Mouse (Mus musculus): Measurements from ENCODE around the gene Slc39a3. TPM values are rescaled to one million over a fixed set of nuclear protein-coding genes. Genes with fewer than 3 reads are reported as not detected.

Slc39a3 gene
- polyA plus RNA-seq, 1 experiment from 2014 or later: 14.5 TPM

Other genes with a start within 250 kb of the Slc39a3 start
- 96.6 and 101 TPM in 2 replicates for gene Sf3a2, start 239.2 kb downstream of the Slc39a3 start, polyA plus RNA-seq (2014; fragmentation: Nextera tagmentation; extraction: Ambion mirVana)
- 150 and 153 TPM in 2 replicates for gene Plekhj1, start 238.8 kb downstream of the Slc39a3 start, polyA plus RNA-seq (2014; fragmentation: Nextera tagmentation; extraction: Ambion mirVana)
- not detected in 2 replicates for gene Amh, start 232.2 kb downstream of the Slc39a3 start, polyA plus RNA-seq (2014; fragmentation: Nextera tagmentation; extraction: Ambion mirVana)
- gene Jsrp1, start 223.9 kb downstream of the Slc39a3 start, polyA plus RNA-seq (2014; fragmentation: Nextera tagmentation; extraction: Ambion mirVana): 1.6 and 1.9 TPM in 2 replicates
- 1,810 and 1,847 TPM in 2 replicates for gene Oaz1, start 210.8 kb downstream of the Slc39a3 start, polyA plus RNA-seq (2014; fragmentation: Nextera tagmentation; extraction: Ambion mirVana)
- 0.40 and 0.66 TPM in 2 replicates for gene Lingo3, start 193.4 kb downstream of the Slc39a3 start, polyA plus RNA-seq (2014; fragmentation: Nextera tagmentation; extraction: Ambion mirVana)
- gene Lsm7, start 182.2 kb downstream of the Slc39a3 start, polyA plus RNA-seq (2014; fragmentation: Nextera tagmentation; extraction: Ambion mirVana): 305 and 307 TPM in 2 replicates
- 31.2 and 34.2 TPM in 2 replicates for gene Sppl2b, start 182.2 kb downstream of the Slc39a3 start, polyA plus RNA-seq (2014; fragmentation: Nextera tagmentation; extraction: Ambion mirVana)
- 0.08 and 0.11 TPM in 2 replicates for gene Tmprss9, start 165.6 kb downstream of the Slc39a3 start, polyA plus RNA-seq (2014; fragmentation: Nextera tagmentation; extraction: Ambion mirVana)
- gene Timm13, start 136.5 kb downstream of the Slc39a3 start, polyA plus RNA-seq (2014; fragmentation: Nextera tagmentation; extraction: Ambion mirVana): 312 and 323 TPM in 2 replicates
- gene Lmnb2, start 119.2 kb downstream of the Slc39a3 start, polyA plus RNA-seq (2014; fragmentation: Nextera tagmentation; extraction: Ambion mirVana): 23.0 and 27.9 TPM in 2 replicates
- 7.9 and 8.5 TPM in 2 replicates for gene Gadd45b, start 107.4 kb downstream of the Slc39a3 start, polyA plus RNA-seq (2014; fragmentation: Nextera tagmentation; extraction: Ambion mirVana)
- 8.1 and 9.4 TPM in 2 replicates for gene Gng7, start 22.5 kb downstream of the Slc39a3 start, polyA plus RNA-seq (2014; fragmentation: Nextera tagmentation; extraction: Ambion mirVana)
- 4.2 and 4.7 TPM in 2 replicates for gene Diras1, start 11.8 kb downstream of the Slc39a3 start, polyA plus RNA-seq (2014; fragmentation: Nextera tagmentation; extraction: Ambion mirVana)
- 248 and 262 TPM in 2 replicates for gene Sgta, start 22.8 kb upstream of the Slc39a3 start, polyA plus RNA-seq (2014; fragmentation: Nextera tagmentation; extraction: Ambion mirVana)
- gene Thop1, start 32.6 kb upstream of the Slc39a3 start, polyA plus RNA-seq (2014; fragmentation: Nextera tagmentation; extraction: Ambion mirVana): 63.9 and 65.8 TPM in 2 replicates
- 0.11 and 0.70 TPM in 2 replicates for gene Creb3l3, start 61.4 kb upstream of the Slc39a3 start, polyA plus RNA-seq (2014; fragmentation: Nextera tagmentation; extraction: Ambion mirVana)
- gene Map2k2, start 68.5 kb upstream of the Slc39a3 start, polyA plus RNA-seq (2014; fragmentation: Nextera tagmentation; extraction: Ambion mirVana): 212 and 240 TPM in 2 replicates
- 7.1 and 8.8 TPM in 2 replicates for gene Zbtb7a, start 97.8 kb upstream of the Slc39a3 start, polyA plus RNA-seq (2014; fragmentation: Nextera tagmentation; extraction: Ambion mirVana)
- 68.3 and 68.4 TPM in 2 replicates for gene Pias4, start 130.5 kb upstream of the Slc39a3 start, polyA plus RNA-seq (2014; fragmentation: Nextera tagmentation; extraction: Ambion mirVana)
- gene Eef2, start 139.2 kb upstream of the Slc39a3 start, polyA plus RNA-seq (2014; fragmentation: Nextera tagmentation; extraction: Ambion mirVana): 463 and 504 TPM in 2 replicates
- gene Dapk3, start 145.6 kb upstream of the Slc39a3 start, polyA plus RNA-seq (2014; fragmentation: Nextera tagmentation; extraction: Ambion mirVana): 56.4 and 58.6 TPM in 2 replicates
- gene 4930442H23Rik, start 146.4 kb upstream of the Slc39a3 start, polyA plus RNA-seq (2014; fragmentation: Nextera tagmentation; extraction: Ambion mirVana): not detected in 2 replicates
- gene Nmrk2, start 164.6 kb upstream of the Slc39a3 start, polyA plus RNA-seq (2014; fragmentation: Nextera tagmentation; extraction: Ambion mirVana): 0.12 TPM in 2 replicates
- 21.9 and 24.1 TPM in 2 replicates for gene Atcay, start 193.4 kb upstream of the Slc39a3 start, polyA plus RNA-seq (2014; fragmentation: Nextera tagmentation; extraction: Ambion mirVana)
- gene Zfr2, start 195.7 kb upstream of the Slc39a3 start, polyA plus RNA-seq (2014; fragmentation: Nextera tagmentation; extraction: Ambion mirVana): 5.8 and 6.0 TPM in 2 replicates
- 2.0 and 3.0 TPM in 2 replicates for gene Matk, start 215.5 kb upstream of the Slc39a3 start, polyA plus RNA-seq (2014; fragmentation: Nextera tagmentation; extraction: Ambion mirVana)
- 178 and 180 TPM in 2 replicates for gene Mrpl54, start 229.5 kb upstream of the Slc39a3 start, polyA plus RNA-seq (2014; fragmentation: Nextera tagmentation; extraction: Ambion mirVana)
- gene Apba3, start 229.5 kb upstream of the Slc39a3 start, polyA plus RNA-seq (2014; fragmentation: Nextera tagmentation; extraction: Ambion mirVana): 35.3 and 39.0 TPM in 2 replicates